In the genomic region with DNA sequence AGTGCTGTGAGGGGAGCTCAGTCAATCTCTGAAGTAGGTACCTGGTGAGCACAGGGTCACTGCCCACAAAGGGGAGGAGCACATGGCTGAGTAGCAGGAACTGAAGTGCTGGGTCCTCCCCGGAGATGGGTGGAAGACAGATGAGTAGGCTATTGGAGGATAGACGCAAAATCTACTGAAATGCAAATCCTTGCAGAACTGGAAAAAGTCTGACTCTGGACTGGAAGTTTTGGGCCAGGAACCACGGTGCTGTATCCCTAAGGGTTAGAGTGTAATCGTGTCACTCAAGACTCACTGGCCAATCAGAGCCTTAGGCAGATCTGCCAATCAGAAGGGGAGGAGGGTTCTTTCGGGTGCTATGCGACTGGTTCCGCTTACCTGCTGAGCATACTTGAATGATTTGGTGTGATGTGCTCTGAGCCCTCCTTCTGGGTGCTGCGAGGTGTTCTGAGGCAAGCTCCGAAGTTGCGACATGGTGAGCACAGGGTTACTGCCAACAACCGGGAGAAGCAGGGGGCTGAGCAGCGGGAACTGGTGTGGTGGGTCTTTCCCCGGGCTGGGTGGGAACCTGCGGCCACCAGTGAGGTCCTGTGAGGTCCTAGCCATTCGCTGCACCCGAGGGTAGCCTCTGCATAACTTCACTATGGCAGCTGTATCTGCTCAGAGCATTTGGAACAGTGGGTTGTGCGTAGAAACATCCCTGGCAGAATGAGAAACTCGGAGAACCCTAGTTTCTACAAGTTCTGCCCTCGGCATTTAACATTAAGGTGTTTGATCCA, we compare ENCODE assay signal across 7 mouse cellular contexts.
DNase-seq lines count a peak whose midpoint lies in the region; ATAC-seq and TF ChIP-seq lines count a peak whose summit lies in the region.

No protein-coding gene starts in this region.

- no peaks in the 10 kb centered on the region for H3K9me3 ChIP-seq in intestine, postnatal 0 days (ENCODE audit: control insufficient read depth)

- TF ChIP-seq POLR2A in cortical plate, adult 2 months (IDR thresholded peaks at IDR 0.05; ENCODE audit: extremely low read depth, insufficient read depth, low read length): peak; percentile 69; the same call in 1 of the 2 replicates

- H3K36me3 ChIP-seq in intestine, postnatal 0 days (ENCODE audit: control insufficient read depth, insufficient read depth): no peaks in the 10 kb centered on the region

- H3K27me3 ChIP-seq in intestine, postnatal 0 days (replicated peaks; ENCODE audit: control insufficient read depth, insufficient read depth, low read length): no peaks in the 10 kb centered on the region

- H3K9ac ChIP-seq in intestine, postnatal 0 days (ENCODE audit: low read depth, low read length): peak overlapping the region; percentile 35

- intact Hi-C loops in gastrocnemius, postnatal 14 days (cut with DNase I; ENCODE audit: low total_unique reads): no loop called here
- intact Hi-C loops in left cerebral cortex, postnatal 25 days (cut with DNase I): no loop called here

- peak overlapping the region; percentile 45 for H3K4me3 ChIP-seq in cortical plate, adult 2 months (ENCODE audit: insufficient read depth, low read length)
- peak overlapping the region; percentile 66 for H3K4me3 ChIP-seq in intestine, postnatal 0 days (ENCODE audit: low read depth, low read length)

- no peak overlapping the region for H3K27ac ChIP-seq in cortical plate, adult 2 months (ENCODE audit: insufficient read depth, low read length)
- peak overlapping the region; percentile 50; the same call in 1 of the 2 replicates for H3K27ac ChIP-seq in intestine, postnatal 0 days (ENCODE audit: low read depth, low read length)

- peak; percentile 96 for ATAC-seq in intestine, postnatal 0 days
- peak; percentile 98 for ATAC-seq in megakaryocyte-erythroid progenitor cell, adult 5-6 weeks (replicated peaks; ENCODE audit: low FRiP score, low TSS enrichment, poor library complexity, severe bottlenecking)

- peak overlapping the region; percentile 90 for H3K4me2 ChIP-seq in intestine, postnatal 0 days (replicated peaks; ENCODE audit: low read depth)

- H3K4me1 ChIP-seq in cortical plate, adult 2 months (ENCODE audit: control insufficient read depth, insufficient read depth, low read length): no peaks in the 10 kb centered on the region
- H3K4me1 ChIP-seq in intestine, postnatal 0 days (replicated peaks; ENCODE audit: control insufficient read depth, insufficient read depth, low read length): no peaks in the 10 kb centered on the region

- DNase-seq in adrenal gland, postnatal 10 days: peak; percentile 68
- peak; percentile 3 for DNase-seq in gastrocnemius, postnatal 14 days
- DNase-seq in left cerebral cortex, postnatal 25 days (ENCODE audit: low spot score in 2 of 2): peak; percentile 71 to 82
- DNase-seq in right cerebral cortex, postnatal 36 days (ENCODE audit: low spot score in 2 of 2): peak; percentile 56 to 75

- no peak for TF ChIP-seq CTCF in cortical plate, adult 2 months (IDR thresholded peaks at IDR 0.05; ENCODE audit: extremely low read depth, insufficient read depth, low read length)
- TF ChIP-seq CTCF in intestine, postnatal 0 days (IDR thresholded peaks at IDR 0.05; ENCODE audit: low read depth): no peak

- WGBS in intestine, postnatal 0 days: 2% methylated on average over 19 of the region's 19 CpGs

Comparison
In these comparisons a context has a peak if more than half of its experiments do, and no peak if none do; other contexts are left out.
1. DNase-seq: peak in every context shown above with its lines; median percentile 76 in left cerebral cortex, postnatal 25 days; 68 in adrenal gland, postnatal 10 days; 66 in right cerebral cortex, postnatal 36 days; 3 in gastrocnemius, postnatal 14 days.